Mouse (Mus musculus) urinary bladder, adult 2 months (tissue): ENCODE measurements around the gene Akr1cl. TPM values are rescaled to one million over a fixed set of nuclear protein-coding genes. Genes with fewer than 3 reads are reported as not detected.
"Not testable (repeated sequence)": the region's sequence is repeated elsewhere in the genome, so short reads cannot be mapped to it uniquely, and the experiment has no call there.

Experiments used
- DNase-seq: peaks from one replicate; pipeline ENCODE4 v3.0.0; 2022; ENCODE audit warnings: low spot score
- polyA plus RNA-seq: library from polyadenylated mRNA; depleted of rRNA; stranded (reverse); fragments of >200 nt; gene quantifications from 2 replicates; pipeline ENCODE4 v1.2.3, GENCODE M21; 2012; rRNA removed

Gene Akr1cl
- polyA plus RNA-seq = not detected in 2 replicates

- no peak for DNase-seq
Measured at GRCm38 (mm10) chr1:65032641-65033040, at the start of gene Akr1cl. TSS of gene Akr1cl (minus strand) at chr1:65032759.

GRCm38 (mm10) chr1:65082188-65082587 is 49.6 kb upstream of the Akr1cl start, which contains the start of gene Crygb:
TSS of gene Crygb (minus strand) at chr1:65082288.
- no peak for DNase-seq

GRCm38 (mm10) chr1:65075607-65076006 is 43.0 kb upstream of the Akr1cl start:
- no peak for DNase-seq

GRCm38 (mm10) chr1:65073589-65073988 is 41.0 kb upstream of the Akr1cl start, which contains the start of gene Crygc:
TSS of gene Crygc (minus strand) at chr1:65073689.
- no peak for DNase-seq

GRCm38 (mm10) chr1:65067842-65068241 is 35.3 kb upstream of the Akr1cl start:
- no peak for DNase-seq

- DNase-seq = no peak
Measured at GRCm38 (mm10) chr1:65064201-65064600, 31.6 kb upstream of the Akr1cl start.

GRCm38 (mm10) chr1:65063352-65063751 is 30.8 kb upstream of the Akr1cl start, which contains the start of gene Crygd:
TSS of gene Crygd (minus strand) at chr1:65063452.
- DNase-seq = no peak

GRCm38 (mm10) chr1:65052140-65052539 is 19.6 kb upstream of the Akr1cl start:
- DNase-seq = no peak

- no peak for DNase-seq
Measured at GRCm38 (mm10) chr1:65051696-65052095, 19.1 kb upstream of the Akr1cl start.

- not testable (repeated sequence) for DNase-seq
Measured at GRCm38 (mm10) chr1:65050952-65051351, 18.4 kb upstream of the Akr1cl start, which contains the start of gene Cryge. TSS of gene Cryge (minus strand) at chr1:65051149.

GRCm38 (mm10) chr1:65048781-65049180 is 16.2 kb upstream of the Akr1cl start:
- no peak for DNase-seq

GRCm38 (mm10) chr1:65046401-65047109 is 14.0 kb upstream of the Akr1cl start:
- no peak for DNase-seq

- DNase-seq = no peak
Measured at GRCm38 (mm10) chr1:65043433-65043832, 10.9 kb upstream of the Akr1cl start.

GRCm38 (mm10) chr1:65041837-65042236 is 9.3 kb upstream of the Akr1cl start:
- DNase-seq = no peak

GRCm38 (mm10) chr1:65040806-65041205 is 8.2 kb upstream of the Akr1cl start:
- no peak for DNase-seq

GRCm38 (mm10) chr1:65039679-65040078 is 7.1 kb upstream of the Akr1cl start:
- DNase-seq = no peak

GRCm38 (mm10) chr1:65037542-65037941 is 5.0 kb upstream of the Akr1cl start:
- no peak for DNase-seq

- DNase-seq = no peak
Measured at GRCm38 (mm10) chr1:65035513-65035912, 3.0 kb upstream of the Akr1cl start.

- no peak for DNase-seq
Measured at GRCm38 (mm10) chr1:65028206-65028605, 4.4 kb downstream of the Akr1cl start.

- DNase-seq = no peak
Measured at GRCm38 (mm10) chr1:65012726-65013125, 19.8 kb downstream of the Akr1cl start.

GRCm38 (mm10) chr1:65010153-65010552 is 22.4 kb downstream of the Akr1cl start:
- DNase-seq = no peak

- DNase-seq = no peak
Measured at GRCm38 (mm10) chr1:65005575-65005974, 27.0 kb downstream of the Akr1cl start.

- DNase-seq = no peak
Measured at GRCm38 (mm10) chr1:65004526-65004925, 28.0 kb downstream of the Akr1cl start.

- no peak for DNase-seq
Measured at GRCm38 (mm10) chr1:64993206-64993605, 39.4 kb downstream of the Akr1cl start.
